Mouse (Mus musculus): ENCODE measurements at regions not wholly inside any gene's neighbourhood (a gene's known extent, or its start where the extent isn't known, plus 50 kb on each side); places are given as distances from the start of the nearest gene placed in this dataset.

DNA sequence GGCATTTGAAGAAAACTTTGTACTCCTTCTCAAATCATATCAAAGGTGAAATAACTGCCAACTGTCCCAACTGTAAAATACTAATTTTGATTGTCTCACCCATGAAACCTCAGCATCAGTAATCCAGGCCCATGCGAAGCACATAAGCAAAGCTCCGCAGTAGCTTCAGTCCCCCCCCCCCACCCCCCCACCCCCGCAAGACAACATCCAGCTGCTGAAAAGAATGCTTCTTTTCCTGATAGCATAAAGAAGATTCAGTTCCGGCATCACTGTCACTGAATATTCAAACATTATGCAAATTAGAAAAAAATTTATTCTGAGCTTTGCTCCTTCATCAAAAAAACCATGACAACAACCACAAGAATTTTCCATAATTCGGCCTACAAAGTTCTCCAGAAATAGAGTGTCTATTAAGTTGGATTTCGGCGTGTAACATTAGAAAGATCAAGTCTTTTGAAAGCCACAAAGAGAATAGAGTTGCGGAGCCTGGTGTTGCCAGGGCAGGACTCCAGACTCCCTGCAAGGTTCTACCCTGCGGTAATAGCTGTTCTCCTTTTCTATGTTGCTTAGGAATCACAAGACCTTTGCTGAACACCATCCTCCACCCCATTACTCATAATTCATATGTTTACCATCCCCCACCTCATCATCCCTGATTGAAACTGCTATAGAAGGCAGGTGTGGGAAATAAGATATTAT lies 77.9 kb upstream of the Asb5 start:
- no peak for DNase-seq (ENCODE audit: low read depth, low spot score)

DNA sequence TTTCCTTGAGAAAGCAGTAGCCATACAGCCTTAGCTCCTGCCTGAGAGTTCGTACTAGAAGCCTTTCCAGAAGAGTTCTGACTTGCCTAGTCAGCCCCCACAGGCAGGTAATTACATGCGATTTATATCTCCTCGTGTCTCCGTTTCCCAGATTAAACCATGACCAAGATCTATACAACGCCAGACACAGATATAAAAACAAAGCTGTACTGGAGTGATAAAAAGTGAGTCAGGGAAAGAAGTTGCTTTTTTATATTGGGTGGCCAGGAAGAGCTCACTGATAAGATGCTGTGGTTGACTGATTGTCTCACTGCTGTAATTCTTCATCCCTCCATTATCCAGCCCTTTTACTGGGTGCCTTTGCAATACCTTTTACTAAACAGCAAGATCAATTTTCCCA lies 64.4 kb upstream of the Asb5 start:
- no peak for DNase-seq (ENCODE audit: low read depth, low spot score)

DNA sequence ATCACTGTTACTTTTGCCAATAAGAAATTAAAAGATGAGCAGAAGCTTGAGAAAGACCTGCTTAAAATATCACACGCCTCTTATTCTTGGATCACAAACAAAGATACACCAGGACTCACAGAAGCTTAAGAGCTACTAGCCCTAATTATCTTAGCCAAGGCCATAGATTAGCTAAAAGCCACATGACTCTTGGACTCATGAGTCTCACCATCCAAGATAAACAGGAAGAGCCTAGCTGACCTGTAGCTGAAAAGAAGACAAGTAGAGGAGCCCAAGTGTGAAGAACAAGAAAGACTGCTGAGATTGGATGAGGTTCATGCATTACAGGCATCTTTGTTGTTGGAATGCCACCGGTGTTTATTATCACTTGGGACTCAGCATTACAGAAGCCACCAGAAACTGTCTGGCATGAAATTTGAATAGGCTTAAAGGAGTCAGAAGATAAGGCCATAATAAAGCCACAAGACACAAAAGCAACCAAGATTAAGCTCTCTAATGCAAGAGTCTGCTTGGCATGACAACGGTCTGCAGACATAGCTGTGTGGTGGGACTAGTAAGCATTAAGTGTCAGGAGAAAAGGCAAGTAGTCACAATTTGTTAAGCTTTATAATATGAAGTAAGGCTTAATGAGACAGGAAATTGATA lies 63.8 kb upstream of the Asb5 start:
- DNase-seq (ENCODE audit: low read depth, low spot score), result no peak

Measured in skeletal muscle tissue, adult 2 months (tissue).